Mouse (Mus musculus): Measurements from ENCODE around the gene Gm10217. TPM values are rescaled to one million over a fixed set of nuclear protein-coding genes. Genes with fewer than 3 reads are reported as not detected.

Gm10217 gene
- not detected in 2 replicates for polyA plus RNA-seq (2012; ENCODE audit: low replicate concordance)

DNA sequence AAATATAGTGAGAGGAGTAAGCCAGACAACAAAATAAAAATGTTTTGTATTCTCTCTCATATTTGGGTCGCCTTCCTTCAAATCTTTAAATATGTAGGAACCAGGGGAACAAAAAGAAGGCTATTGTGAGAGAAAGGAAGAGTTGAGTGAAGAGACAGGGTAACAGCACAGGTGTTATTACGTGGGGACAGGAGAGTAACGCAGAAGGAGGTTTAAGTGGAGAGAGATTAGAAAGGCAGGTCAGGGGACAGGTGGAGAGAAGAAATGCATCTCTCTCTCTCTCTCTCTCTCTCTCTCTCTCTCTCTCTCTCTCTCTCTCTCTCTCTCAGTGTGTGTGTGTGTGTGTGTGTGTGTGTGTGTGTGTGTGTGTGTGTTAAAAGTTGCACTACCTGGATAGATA lies at the start of gene Gm10217:
Gene Gm10217, plus strand, starts transcription at position 301 of the 400 bp plus-strand sequence.

Other genes starting within 250 kb of the Gm10217 start
- not detected in 2 replicates for gene Fam155a, start 93.1 kb upstream of the Gm10217 start, polyA plus RNA-seq (2012; ENCODE audit: low replicate concordance)
- gene Lig4, start 113.4 kb downstream of the Gm10217 start, polyA plus RNA-seq (2012; ENCODE audit: low replicate concordance), result 0.65 and 1.2 TPM in 2 replicates
- gene Abhd13, start 113.5 kb downstream of the Gm10217 start, polyA plus RNA-seq (2012; ENCODE audit: low replicate concordance), result 2.0 and 2.3 TPM in 2 replicates
- gene Tnfsf13b, start 142.2 kb downstream of the Gm10217 start, polyA plus RNA-seq (2012; ENCODE audit: low replicate concordance), result 1.3 TPM in 2 replicates

All from hematopoietic multipotent progenitor cell, adult 10-12 weeks (in vitro differentiated cells).